Mouse (Mus musculus): ENCODE measurements at regions not wholly inside any gene's neighbourhood (a gene's known extent, or its start where the extent isn't known, plus 50 kb on each side); places are given as distances from the start of the nearest gene placed in this dataset.

DNA sequence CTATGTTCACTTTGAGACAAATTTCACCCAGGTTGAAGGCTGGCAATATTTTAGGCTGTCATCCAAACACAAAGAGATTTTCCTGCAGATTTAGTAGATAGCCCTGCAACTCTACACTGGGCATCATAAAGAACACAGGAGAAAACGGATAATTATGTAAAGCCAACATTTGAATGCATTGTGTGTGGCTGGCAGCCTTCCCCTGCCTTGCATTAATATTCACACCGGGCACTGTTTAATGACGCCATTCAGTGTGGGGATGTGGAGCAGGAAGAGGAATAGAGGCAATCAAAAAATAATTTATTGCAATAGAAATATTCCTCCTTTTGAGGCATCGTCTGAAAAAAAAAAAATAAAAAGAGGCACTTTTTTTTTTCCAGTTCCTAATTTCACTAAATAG, 105.7 kb downstream of the Samd5 start:
- H3K4me1 ChIP-seq (ENCODE audit: control insufficient read depth, insufficient read depth, insufficient read length, low read length), result peaks cover 2% of the 10 kb centered on the region
- H3K4me3 ChIP-seq (ENCODE audit: insufficient read depth, low read depth, low read length), result no peak overlapping the region
- no peak overlapping the region for H3K27ac ChIP-seq (replicated peaks; ENCODE audit: low read depth, low read length)

DNA sequence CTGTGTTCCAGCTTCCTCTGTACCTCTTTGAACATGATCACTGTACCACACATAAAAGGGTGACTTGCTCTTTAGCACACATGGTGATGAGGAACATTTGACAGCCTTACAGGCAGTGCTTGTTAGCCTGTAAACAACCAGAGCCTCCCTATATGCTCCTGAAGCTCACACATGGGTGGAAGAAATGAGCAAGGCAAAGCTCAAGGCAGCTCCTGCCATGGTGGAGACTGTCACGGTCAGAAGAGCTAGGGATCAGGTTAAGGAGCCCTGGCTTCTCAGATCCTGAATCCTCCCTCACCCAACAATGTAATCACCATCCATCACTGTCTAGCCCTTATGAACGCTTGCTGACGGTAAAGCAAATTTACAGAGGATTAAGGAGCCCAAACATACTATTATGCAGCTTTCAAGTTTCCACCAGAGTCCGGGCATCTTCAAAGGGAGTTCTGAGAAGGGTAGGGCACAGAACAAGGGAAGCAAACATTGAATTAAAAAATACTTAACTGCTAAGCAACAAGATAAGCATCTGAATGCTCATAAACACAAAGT, 117.4 kb downstream of the Samd5 start:
- no peak overlapping the region for H3K4me3 ChIP-seq (ENCODE audit: insufficient read depth, low read depth, low read length)
- H3K4me1 ChIP-seq (ENCODE audit: control insufficient read depth, insufficient read depth, insufficient read length, low read length), result peaks cover 4% of the 10 kb centered on the region; the same call in 1 of the 2 replicates
- no peak overlapping the region for H3K27ac ChIP-seq (replicated peaks; ENCODE audit: low read depth, low read length)

- H3K4me3 ChIP-seq (ENCODE audit: insufficient read depth, low read depth, low read length), result no peak overlapping the region
- H3K4me1 ChIP-seq (ENCODE audit: control insufficient read depth, insufficient read depth, insufficient read length, low read length), result peaks cover 4% of the 10 kb centered on the region; the same call in 1 of the 2 replicates
- H3K27ac ChIP-seq (replicated peaks; ENCODE audit: low read depth, low read length), result no peak overlapping the region
Observed at GRCm38 (mm10) chr10:9557092-9557491, 117.9 kb downstream of the Samd5 start.

DNA sequence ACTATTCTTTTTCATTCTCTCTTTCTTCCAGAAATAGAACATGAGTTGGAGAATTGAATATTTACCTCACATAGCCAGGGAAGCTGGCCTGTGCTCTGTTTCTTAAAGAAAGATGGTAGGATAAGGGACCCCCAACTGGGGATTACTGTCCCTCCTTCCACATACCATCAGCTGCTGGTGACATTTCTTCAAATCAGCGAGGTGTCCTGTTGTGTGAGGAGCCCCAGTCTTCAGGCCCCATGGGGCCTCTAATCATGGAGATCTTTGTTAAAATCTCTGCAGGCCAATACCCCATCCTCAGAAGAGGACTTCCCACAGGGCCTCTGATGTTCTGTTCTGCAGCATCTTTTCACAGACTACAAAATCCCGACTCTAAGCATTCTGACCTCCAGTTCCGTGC, 121.1 kb downstream of the Samd5 start:
- Histone ChIP-seq H3K27ac (replicated peaks; ENCODE audit: low read depth, low read length) (no peak overlapping the region), H3K4me1 (ENCODE audit: control insufficient read depth, insufficient read depth, insufficient read length, low read length) (peaks cover 4% of the 10 kb centered on the region; the same call in 1 of the 2 replicates)

DNA sequence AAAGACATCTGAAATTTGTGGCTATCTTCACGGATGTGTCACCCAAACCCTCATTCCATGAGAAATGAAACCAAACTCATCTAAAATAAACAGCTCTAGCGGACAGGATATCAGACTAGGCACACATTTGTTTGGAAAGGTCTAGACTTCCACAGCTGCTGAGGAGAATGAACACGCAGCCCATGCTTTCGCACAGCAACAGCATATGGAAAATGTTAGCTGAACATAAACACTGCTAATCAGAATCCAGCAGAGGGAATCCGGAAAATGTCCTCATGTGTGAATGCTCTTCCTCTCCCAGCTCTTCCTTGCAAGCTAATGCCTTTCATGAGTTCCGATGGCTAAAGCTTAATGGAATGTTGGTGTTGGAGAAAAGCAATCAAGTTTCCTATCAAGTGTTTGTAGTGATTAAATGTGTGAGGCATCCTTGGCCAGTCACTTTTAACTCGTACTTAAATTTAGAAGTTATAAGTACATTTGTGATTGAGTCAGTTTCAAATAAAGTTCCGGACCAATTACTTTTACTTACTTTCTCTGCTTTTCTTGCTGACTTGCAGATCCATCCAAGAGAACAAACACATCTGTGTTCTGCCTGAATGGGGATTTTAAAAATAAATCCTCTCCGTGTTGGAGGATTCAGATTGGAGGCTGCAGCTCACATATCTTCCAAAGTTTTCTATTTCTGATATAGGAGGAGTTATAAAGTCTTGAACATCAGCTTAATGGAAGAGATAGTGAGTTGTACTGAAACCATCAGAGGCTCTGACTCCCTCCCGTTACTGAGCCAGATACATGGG, 124.9 kb downstream of the Samd5 start:
- no peak overlapping the region for H3K4me3 ChIP-seq (ENCODE audit: insufficient read depth, low read depth, low read length)
- no peaks in the 10 kb centered on the region for H3K4me1 ChIP-seq (ENCODE audit: control insufficient read depth, insufficient read depth, insufficient read length, low read length)
- H3K27ac ChIP-seq (replicated peaks; ENCODE audit: low read depth, low read length), result no peak overlapping the region

More for the DNA sequence above, 121.1 kb downstream of the Samd5 start:
- H3K4me3 ChIP-seq (ENCODE audit: insufficient read depth, low read depth, low read length), result no peak overlapping the region

GRCm38 (mm10) chr10:9545807-9546206, 129.2 kb downstream of the Samd5 start:
- no peak overlapping the region for H3K27ac ChIP-seq (replicated peaks; ENCODE audit: low read depth, low read length)
- H3K4me1 ChIP-seq (ENCODE audit: control insufficient read depth, insufficient read depth, insufficient read length, low read length), result no peaks in the 10 kb centered on the region
- no peak overlapping the region for H3K4me3 ChIP-seq (ENCODE audit: insufficient read depth, low read depth, low read length)

DNA sequence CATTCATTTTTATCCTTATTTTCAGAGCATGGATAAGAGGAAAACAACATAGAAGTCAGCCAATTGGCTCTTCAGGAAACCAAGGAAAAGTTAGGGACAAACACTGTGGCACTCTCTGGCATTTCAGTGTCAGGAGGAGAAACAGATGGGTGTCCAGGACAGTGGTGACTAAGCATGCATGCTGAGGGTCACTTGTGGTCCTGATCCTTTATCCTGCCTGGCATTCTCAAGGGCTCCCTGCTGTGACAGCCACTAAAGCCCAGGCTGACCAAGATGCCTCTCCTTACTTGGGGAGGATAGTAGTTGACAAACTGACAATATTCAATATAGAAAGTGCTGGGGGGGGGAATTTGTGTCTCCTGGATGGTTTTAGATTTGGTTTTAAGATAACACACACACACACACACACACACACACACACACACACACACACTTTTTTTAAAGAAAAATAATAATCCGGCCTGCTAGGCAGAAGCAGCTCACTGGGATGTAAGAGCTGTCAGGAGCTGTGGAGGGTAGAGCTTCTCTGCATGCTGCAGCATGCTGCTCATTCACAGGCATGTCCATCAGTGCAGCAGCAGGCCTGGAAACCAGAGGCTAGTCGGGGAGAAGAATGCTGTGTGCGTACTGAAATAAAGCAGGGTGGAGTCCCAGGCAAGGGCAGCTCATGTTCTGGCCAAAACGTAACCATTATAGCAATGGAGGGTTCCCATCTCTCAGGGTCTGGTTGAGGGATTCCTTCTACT, 130.8 kb downstream of the Samd5 start:
- Histone ChIP-seq H3K4me1 (ENCODE audit: control insufficient read depth, insufficient read depth, insufficient read length, low read length) (no peaks in the 10 kb centered on the region), H3K4me3 (ENCODE audit: insufficient read depth, low read depth, low read length) (no peak overlapping the region), H3K27ac (replicated peaks; ENCODE audit: low read depth, low read length) (no peak overlapping the region)

GRCm38 (mm10) chr10:9541579-9541978, 133.4 kb downstream of the Samd5 start:
- H3K4me3 ChIP-seq (ENCODE audit: insufficient read depth, low read depth, low read length), result no peak overlapping the region
- H3K4me1 ChIP-seq (ENCODE audit: control insufficient read depth, insufficient read depth, insufficient read length, low read length), result peaks cover 4% of the 10 kb centered on the region
- H3K27ac ChIP-seq (replicated peaks; ENCODE audit: low read depth, low read length), result no peak overlapping the region

DNA sequence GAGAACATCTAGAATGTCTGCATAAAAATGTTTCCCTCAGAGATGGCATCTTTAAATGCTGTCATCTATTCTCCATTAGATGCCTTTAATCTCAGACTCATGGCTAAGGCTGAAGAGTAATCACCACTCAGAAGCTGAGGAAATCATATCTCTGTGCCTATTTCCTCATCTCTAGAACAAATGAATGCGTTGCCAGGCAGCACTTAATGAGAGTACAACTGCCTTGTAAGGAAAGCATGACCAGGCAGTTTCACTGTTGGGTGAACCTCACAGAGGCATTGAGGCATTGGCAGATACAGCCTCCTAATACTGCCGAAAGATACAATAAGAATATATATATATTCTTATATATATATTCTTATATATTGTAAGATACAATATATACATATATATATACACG, 137.3 kb downstream of the Samd5 start:
- 0 out of 2 replicates have a peak overlapping the region, but pooled peaks have one; percentile 40 for H3K27ac ChIP-seq (replicated peaks; ENCODE audit: low read depth, low read length)

GRCm38 (mm10) chr10:9534552-9534951, 140.5 kb downstream of the Samd5 start:
- Histone ChIP-seq H3K27ac (replicated peaks; ENCODE audit: low read depth, low read length) (no peak overlapping the region), H3K4me1 (ENCODE audit: control insufficient read depth, insufficient read depth, insufficient read length, low read length) (peaks cover 4% of the 10 kb centered on the region), H3K4me3 (ENCODE audit: insufficient read depth, low read depth, low read length) (no peak overlapping the region)

More for the DNA sequence above, 137.3 kb downstream of the Samd5 start:
- Histone ChIP-seq H3K4me1 (ENCODE audit: control insufficient read depth, insufficient read depth, insufficient read length, low read length) (peaks cover 4% of the 10 kb centered on the region), H3K4me3 (ENCODE audit: insufficient read depth, low read depth, low read length) (no peak overlapping the region)

DNA sequence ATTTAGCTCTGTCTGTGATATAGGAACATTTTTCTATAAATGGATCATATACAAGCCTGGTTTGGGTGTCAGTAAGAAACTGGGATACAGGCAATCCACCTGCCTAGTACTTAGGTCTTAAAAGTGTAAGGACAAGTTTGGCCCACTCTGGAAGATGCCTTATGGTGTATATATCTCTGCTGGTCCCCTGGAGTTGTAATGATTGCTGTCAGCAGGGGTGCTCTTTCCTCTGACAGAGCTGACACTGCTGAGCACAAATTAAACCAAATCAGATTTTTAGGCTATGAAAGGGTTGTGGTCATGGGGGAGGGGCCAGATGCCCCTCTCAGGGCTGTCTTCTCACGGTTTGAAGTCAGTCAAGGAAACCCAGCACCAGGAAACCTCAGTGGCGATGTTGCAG, 141.7 kb downstream of the Samd5 start:
- Histone ChIP-seq H3K27ac (replicated peaks; ENCODE audit: low read depth, low read length) (no peak overlapping the region), H3K4me3 (ENCODE audit: insufficient read depth, low read depth, low read length) (no peak overlapping the region), H3K4me1 (ENCODE audit: control insufficient read depth, insufficient read depth, insufficient read length, low read length) (peaks cover 6% of the 10 kb centered on the region)

- Histone ChIP-seq H3K4me1 (ENCODE audit: control insufficient read depth, insufficient read depth, insufficient read length, low read length) (peaks cover 2% of the 10 kb centered on the region), H3K4me3 (ENCODE audit: insufficient read depth, low read depth, low read length) (no peak overlapping the region), H3K27ac (replicated peaks; ENCODE audit: low read depth, low read length) (no peak overlapping the region)
Observed at GRCm38 (mm10) chr10:9531931-9532330, 143.1 kb downstream of the Samd5 start.

GRCm38 (mm10) chr10:9529408-9529807, 145.6 kb downstream of the Samd5 start:
- Histone ChIP-seq H3K27ac (replicated peaks; ENCODE audit: low read depth, low read length) (peak overlapping the region; percentile 50; the same call in 1 of the 2 replicates), H3K4me1 (ENCODE audit: control insufficient read depth, insufficient read depth, insufficient read length, low read length) (peaks cover 2% of the 10 kb centered on the region), H3K4me3 (ENCODE audit: insufficient read depth, low read depth, low read length) (no peak overlapping the region)

GRCm38 (mm10) chr10:9528066-9528465, 146.9 kb downstream of the Samd5 start:
- H3K27ac ChIP-seq (replicated peaks; ENCODE audit: low read depth, low read length), result no peak overlapping the region
- no peak overlapping the region for H3K4me3 ChIP-seq (ENCODE audit: insufficient read depth, low read depth, low read length)
- peaks cover 2% of the 10 kb centered on the region for H3K4me1 ChIP-seq (ENCODE audit: control insufficient read depth, insufficient read depth, insufficient read length, low read length)

GRCm38 (mm10) chr10:9509764-9510390, 165.1 kb downstream of the Samd5 start:
- H3K27ac ChIP-seq (replicated peaks; ENCODE audit: low read depth, low read length), result no peak overlapping the region
- no peak overlapping the region for H3K4me3 ChIP-seq (ENCODE audit: insufficient read depth, low read depth, low read length)
- H3K4me1 ChIP-seq (ENCODE audit: control insufficient read depth, insufficient read depth, insufficient read length, low read length), result no peaks in the 10 kb centered on the region
